Mouse (Mus musculus): ENCODE results near the gene Hist1h2bg. TPM values are rescaled to one million over a fixed set of nuclear protein-coding genes. Genes with fewer than 3 reads are reported as not detected.
A peak's percentile ranks its signal among the peaks of the same experiment; 100 is the strongest.
"Not testable (repeated sequence)": the region's sequence is repeated elsewhere in the genome, so short reads cannot be mapped to it uniquely, and the experiment has no call there.

The Hist1h2bg gene
- polyA plus RNA-seq, 1 experiment from 2014 or later = 3.7 TPM

GRCm38 (mm10) chr13:23542225-23542980 is 28.8 kb upstream of the Hist1h2bg start:
- Histone ChIP-seq H3K4me2 (ENCODE audit: low read length) (peak overlapping the region; percentile 81), H3K4me3 (ENCODE audit: control insufficient read depth in 1 of 2, insufficient read depth in 1 of 2, low read depth in 1 of 2, low read length in 2 of 2) (peak overlapping the region; percentile 43 to 63), H3K27ac (replicated peaks in 1 of 2; ENCODE audit: control insufficient read depth in 1 of 2, insufficient read depth in 1 of 2, low read depth in 2 of 2, low read length in 2 of 2) (peak overlapping the region; percentile 86 to 93), H3K9ac (ENCODE audit: low read length) (peak overlapping the region; percentile 72)
- ATAC-seq (ENCODE audit: insufficient number of reproducible peaks, insufficient read depth, low FRiP score, low read depth); H3K27me3 ChIP-seq (ENCODE audit: control insufficient read depth, insufficient read depth, low read length); H3K9me3 ChIP-seq (ENCODE audit: control insufficient read depth, low read length); H3K4me1 ChIP-seq (ENCODE audit: control insufficient read depth in 2 of 2, insufficient read depth in 2 of 2, low read length in 2 of 2); H3K36me3 ChIP-seq (ENCODE audit: control insufficient read depth, insufficient read depth, low read length): not testable (repeated sequence)
- 12% methylated on average over 3 of the region's 3 CpGs for WGBS

DNA sequence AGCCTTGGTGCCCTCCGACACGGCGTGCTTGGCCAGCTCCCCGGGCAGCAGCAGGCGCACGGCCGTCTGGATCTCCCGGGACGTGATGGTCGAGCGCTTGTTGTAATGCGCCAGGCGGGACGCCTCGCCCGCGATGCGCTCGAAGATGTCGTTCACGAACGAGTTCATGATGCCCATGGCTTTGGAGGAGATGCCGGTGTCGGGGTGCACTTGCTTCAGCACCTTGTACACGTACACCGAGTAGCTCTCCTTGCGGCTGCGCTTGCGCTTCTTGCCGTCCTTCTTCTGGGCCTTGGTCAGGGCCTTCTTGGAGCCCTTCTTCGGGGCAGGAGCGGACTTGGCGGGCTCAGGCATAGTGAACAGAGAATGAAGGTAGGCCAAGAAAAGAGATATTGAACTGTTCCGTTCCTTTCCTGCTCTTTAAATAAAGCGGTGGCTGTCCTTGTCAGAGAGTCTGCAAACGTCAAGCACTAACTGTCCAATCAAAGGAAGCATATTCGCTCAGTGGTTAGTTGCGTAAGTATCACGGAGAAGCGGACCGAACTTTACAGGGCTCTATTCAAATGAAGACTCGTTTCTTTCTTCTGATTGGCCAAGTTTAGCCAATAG is 28.1 kb upstream of the Hist1h2bg start, which contains the start of gene Hist1h2bh:
Gene Hist1h2bh (minus strand): TSS at position 394 of the 609 bp plus-strand sequence.
- not testable (repeated sequence) for H3K4me1 ChIP-seq (ENCODE audit: control insufficient read depth in 2 of 2, insufficient read depth in 2 of 2, low read length in 2 of 2); H3K27me3 ChIP-seq (ENCODE audit: control insufficient read depth, insufficient read depth, low read length); H3K9me3 ChIP-seq (ENCODE audit: control insufficient read depth, low read length); H3K36me3 ChIP-seq (ENCODE audit: control insufficient read depth, insufficient read depth, low read length)
- H3K9ac ChIP-seq (ENCODE audit: low read length) = peak within 1 kb of the TSS; percentile 75
- H3K4me3 ChIP-seq (ENCODE audit: control insufficient read depth in 1 of 2, insufficient read depth in 1 of 2, low read depth in 1 of 2, low read length in 2 of 2) = peak within 1 kb of the TSS; percentile 47 to 63
- H3K27ac ChIP-seq (replicated peaks in 1 of 2; ENCODE audit: control insufficient read depth in 1 of 2, insufficient read depth in 1 of 2, low read depth in 2 of 2, low read length in 2 of 2) = peak within 1 kb of the TSS; percentile 86 to 93
- H3K4me2 ChIP-seq (ENCODE audit: low read length) = peak within 1 kb of the TSS; percentile 81
- peak; percentile 92 for ATAC-seq (ENCODE audit: insufficient number of reproducible peaks, insufficient read depth, low FRiP score, low read depth)
- WGBS = under 1% methylated on average over 30 of the region's 42 CpGs

- no peaks in the 10 kb centered on the region for H3K36me3 ChIP-seq (ENCODE audit: control insufficient read depth, insufficient read depth, low read length)
- peaks cover 0 to 6% of the 10 kb centered on the region in 2 experiments; a peak in 2 of 4 replicates for H3K4me1 ChIP-seq (ENCODE audit: control insufficient read depth in 2 of 2, insufficient read depth in 2 of 2, low read length in 2 of 2)
- ATAC-seq (ENCODE audit: insufficient number of reproducible peaks, insufficient read depth, low FRiP score, low read depth) = peak; percentile 89
- H3K9ac ChIP-seq (ENCODE audit: low read length) = peak within 1 kb of the TSS; percentile 75
- H3K27me3 ChIP-seq (ENCODE audit: control insufficient read depth, insufficient read depth, low read length) = no peaks in the 10 kb centered on the region
- peak within 1 kb of the TSS; percentile 47 to 67 for H3K4me3 ChIP-seq (ENCODE audit: control insufficient read depth in 1 of 2, insufficient read depth in 1 of 2, low read depth in 1 of 2, low read length in 2 of 2)
- under 1% methylated on average over 26 of the region's 45 CpGs for WGBS
- H3K27ac ChIP-seq (replicated peaks in 1 of 2; ENCODE audit: control insufficient read depth in 1 of 2, insufficient read depth in 1 of 2, low read depth in 2 of 2, low read length in 2 of 2) = peak within 1 kb of the TSS; percentile 86 to 95
- peak within 1 kb of the TSS; percentile 81 for H3K4me2 ChIP-seq (ENCODE audit: low read length)
- no peaks in the 10 kb centered on the region for H3K9me3 ChIP-seq (ENCODE audit: control insufficient read depth, low read length)
Observed at GRCm38 (mm10) chr13:23543965-23544786, 27.0 kb upstream of the Hist1h2bg start, which contains the start of gene Hist1h3f. TSS of gene Hist1h3f (plus strand) at chr13:23544052.

DNA sequence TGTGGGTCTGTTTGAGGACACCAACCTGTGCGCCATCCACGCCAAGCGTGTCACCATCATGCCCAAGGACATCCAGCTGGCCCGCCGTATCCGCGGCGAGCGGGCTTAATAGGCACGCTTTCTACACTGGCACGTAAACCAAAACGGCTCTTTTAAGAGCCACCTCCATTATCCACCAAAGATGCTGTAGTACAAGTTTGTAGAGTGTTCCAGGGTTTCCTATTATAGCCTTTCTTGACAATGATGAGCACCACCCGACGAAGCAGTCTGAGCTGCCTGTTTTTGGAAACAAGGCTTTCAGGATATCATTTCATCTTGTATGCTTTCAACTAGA is 26.4 kb upstream of the Hist1h2bg start:
- 0% methylated on average over 12 of the region's 14 CpGs for WGBS
- H3K4me1 ChIP-seq (ENCODE audit: control insufficient read depth in 2 of 2, insufficient read depth in 2 of 2, low read length in 2 of 2); H3K36me3 ChIP-seq (ENCODE audit: control insufficient read depth, insufficient read depth, low read length); H3K27me3 ChIP-seq (ENCODE audit: control insufficient read depth, insufficient read depth, low read length); H3K9me3 ChIP-seq (ENCODE audit: control insufficient read depth, low read length); ATAC-seq (ENCODE audit: insufficient number of reproducible peaks, insufficient read depth, low FRiP score, low read depth): not testable (repeated sequence)
- H3K27ac ChIP-seq (replicated peaks in 1 of 2; ENCODE audit: control insufficient read depth in 1 of 2, insufficient read depth in 1 of 2, low read depth in 2 of 2, low read length in 2 of 2) = peak overlapping the region; percentile 80 to 95
- H3K9ac ChIP-seq (ENCODE audit: low read length) = peak overlapping the region; percentile 75
- H3K4me2 ChIP-seq (ENCODE audit: low read length) = peak overlapping the region; percentile 81
- peak overlapping the region; percentile 47 to 67 for H3K4me3 ChIP-seq (ENCODE audit: control insufficient read depth in 1 of 2, insufficient read depth in 1 of 2, low read depth in 1 of 2, low read length in 2 of 2)

DNA sequence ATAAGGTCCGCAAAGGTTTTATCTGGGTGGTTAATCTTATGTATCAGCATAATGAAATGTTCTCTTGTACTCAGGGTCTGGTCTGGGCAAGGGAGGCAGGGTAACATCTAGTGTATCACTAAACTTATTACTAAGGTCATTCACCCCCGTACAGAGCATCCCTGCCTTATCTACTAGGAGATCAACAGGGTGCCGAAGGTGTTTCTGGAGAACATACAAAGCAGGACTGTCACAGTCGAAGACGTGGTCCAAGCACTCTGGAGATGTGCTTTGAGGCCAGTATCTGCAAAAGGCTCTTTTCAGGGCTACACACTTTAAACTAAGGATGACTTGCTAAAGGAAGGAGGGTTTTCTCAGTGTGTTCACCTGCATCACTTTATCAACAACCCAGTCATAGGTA is 24.5 kb upstream of the Hist1h2bg start:
- ATAC-seq (ENCODE audit: insufficient number of reproducible peaks, insufficient read depth, low FRiP score, low read depth) = no peak
- H3K9ac ChIP-seq (ENCODE audit: low read length) = no peak overlapping the region

GRCm38 (mm10) chr13:23550761-23551145 is 20.4 kb upstream of the Hist1h2bg start:
- no peaks in the 10 kb centered on the region for H3K27me3 ChIP-seq (ENCODE audit: control insufficient read depth, insufficient read depth, low read length)
- peaks cover 0 to 14% of the 10 kb centered on the region in 2 experiments; a peak in 3 of 4 replicates for H3K4me1 ChIP-seq (ENCODE audit: control insufficient read depth in 2 of 2, insufficient read depth in 2 of 2, low read length in 2 of 2)
- WGBS = 12% methylated on average over 3 of the region's 3 CpGs
- no peaks in the 10 kb centered on the region for H3K36me3 ChIP-seq (ENCODE audit: control insufficient read depth, insufficient read depth, low read length)
- peak overlapping the region; percentile 72 for H3K4me2 ChIP-seq (ENCODE audit: low read length)
- H3K4me3 ChIP-seq (ENCODE audit: control insufficient read depth in 1 of 2, insufficient read depth in 1 of 2, low read depth in 1 of 2, low read length in 2 of 2) = peak overlapping the region; percentile 44 to 52; a peak in 3 of 4 replicates
- H3K9ac ChIP-seq (ENCODE audit: low read length) = peak overlapping the region; percentile 72
- H3K27ac ChIP-seq (replicated peaks in 1 of 2; ENCODE audit: control insufficient read depth in 1 of 2, insufficient read depth in 1 of 2, low read depth in 2 of 2, low read length in 2 of 2) = peak overlapping the region; percentile 86 to 87
- no peak for ATAC-seq (ENCODE audit: insufficient number of reproducible peaks, insufficient read depth, low FRiP score, low read depth)
- no peaks in the 10 kb centered on the region for H3K9me3 ChIP-seq (ENCODE audit: control insufficient read depth, low read length)

More for the DNA sequence above, 24.5 kb upstream of the Hist1h2bg start:
- Histone ChIP-seq H3K4me1 (ENCODE audit: control insufficient read depth in 2 of 2, insufficient read depth in 2 of 2, low read length in 2 of 2) (peaks cover 0 to 11% of the 10 kb centered on the region in 2 experiments; a peak in 2 of 4 replicates), H3K36me3 (ENCODE audit: control insufficient read depth, insufficient read depth, low read length) (no peaks in the 10 kb centered on the region), H3K27ac (replicated peaks in 1 of 2; ENCODE audit: control insufficient read depth in 1 of 2, insufficient read depth in 1 of 2, low read depth in 2 of 2, low read length in 2 of 2) (no peak overlapping the region), H3K4me3 (ENCODE audit: control insufficient read depth in 1 of 2, insufficient read depth in 1 of 2, low read depth in 1 of 2, low read length in 2 of 2) (no peak overlapping the region), H3K27me3 (ENCODE audit: control insufficient read depth, insufficient read depth, low read length) (no peaks in the 10 kb centered on the region), H3K4me2 (ENCODE audit: low read length) (no peak overlapping the region), H3K9me3 (ENCODE audit: control insufficient read depth, low read length) (no peaks in the 10 kb centered on the region)
- 68% methylated on average over 5 of the region's 5 CpGs for WGBS

DNA sequence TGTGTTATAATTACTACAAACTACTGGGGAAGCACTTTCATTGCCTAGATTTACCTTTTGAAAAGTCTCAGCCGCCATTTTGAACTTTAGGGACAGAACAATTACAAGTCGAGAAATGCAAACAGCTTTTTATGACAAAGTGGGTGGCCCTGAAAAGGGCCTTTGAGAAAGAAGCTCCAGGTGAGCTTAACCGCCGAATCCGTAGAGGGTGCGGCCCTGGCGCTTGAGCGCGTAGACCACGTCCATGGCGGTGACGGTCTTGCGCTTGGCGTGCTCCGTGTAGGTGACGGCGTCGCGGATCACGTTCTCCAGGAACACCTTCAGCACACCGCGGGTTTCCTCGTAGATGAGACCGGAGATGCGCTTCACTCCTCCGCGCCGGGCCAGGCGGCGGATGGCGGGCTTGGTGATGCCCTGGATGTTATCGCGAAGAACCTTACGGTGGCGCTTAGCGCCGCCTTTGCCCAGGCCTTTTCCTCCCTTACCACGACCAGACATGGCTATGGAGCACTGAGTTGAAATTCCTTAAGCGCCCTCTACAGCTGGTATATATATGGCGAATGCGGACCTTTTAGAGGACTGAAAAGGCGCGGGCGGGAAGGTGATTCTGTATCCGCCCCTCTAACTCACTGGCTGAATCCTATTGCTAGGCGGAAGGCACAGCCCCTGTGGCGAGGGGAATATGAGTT is 19.9 kb upstream of the Hist1h2bg start, which contains the start of gene Hist1h4f:
Gene Hist1h4f (minus strand): TSS at position 503 of the 689 bp plus-strand sequence.
- peak; percentile 76 for ATAC-seq (ENCODE audit: insufficient number of reproducible peaks, insufficient read depth, low FRiP score, low read depth)
- Histone ChIP-seq H3K27ac (replicated peaks in 1 of 2; ENCODE audit: control insufficient read depth in 1 of 2, insufficient read depth in 1 of 2, low read depth in 2 of 2, low read length in 2 of 2) (peak within 1 kb of the TSS; percentile 86 to 87), H3K4me2 (ENCODE audit: low read length) (peak within 1 kb of the TSS; percentile 72), H3K4me1 (ENCODE audit: control insufficient read depth in 2 of 2, insufficient read depth in 2 of 2, low read length in 2 of 2) (peaks cover 0 to 13% of the 10 kb centered on the region in 2 experiments; a peak in 3 of 4 replicates), H3K9ac (ENCODE audit: low read length) (peak within 1 kb of the TSS; percentile 72), H3K4me3 (ENCODE audit: control insufficient read depth in 1 of 2, insufficient read depth in 1 of 2, low read depth in 1 of 2, low read length in 2 of 2) (peak within 1 kb of the TSS; percentile 44 to 52)
- H3K27me3 ChIP-seq (ENCODE audit: control insufficient read depth, insufficient read depth, low read length); H3K36me3 ChIP-seq (ENCODE audit: control insufficient read depth, insufficient read depth, low read length); H3K9me3 ChIP-seq (ENCODE audit: control insufficient read depth, low read length): not testable (repeated sequence)
- under 1% methylated on average over 44 of the region's 47 CpGs for WGBS

Data from heart, embryonic 14.5 days (tissue).